Mouse (Mus musculus): Measurements from ENCODE around the gene Mkrn3. TPM values are rescaled to one million over a fixed set of nuclear protein-coding genes. Genes with fewer than 3 reads are reported as not detected.

Mkrn3 gene
- polyA plus RNA-seq, 1 experiment from 2014 or later: 2.6 TPM

DNA sequence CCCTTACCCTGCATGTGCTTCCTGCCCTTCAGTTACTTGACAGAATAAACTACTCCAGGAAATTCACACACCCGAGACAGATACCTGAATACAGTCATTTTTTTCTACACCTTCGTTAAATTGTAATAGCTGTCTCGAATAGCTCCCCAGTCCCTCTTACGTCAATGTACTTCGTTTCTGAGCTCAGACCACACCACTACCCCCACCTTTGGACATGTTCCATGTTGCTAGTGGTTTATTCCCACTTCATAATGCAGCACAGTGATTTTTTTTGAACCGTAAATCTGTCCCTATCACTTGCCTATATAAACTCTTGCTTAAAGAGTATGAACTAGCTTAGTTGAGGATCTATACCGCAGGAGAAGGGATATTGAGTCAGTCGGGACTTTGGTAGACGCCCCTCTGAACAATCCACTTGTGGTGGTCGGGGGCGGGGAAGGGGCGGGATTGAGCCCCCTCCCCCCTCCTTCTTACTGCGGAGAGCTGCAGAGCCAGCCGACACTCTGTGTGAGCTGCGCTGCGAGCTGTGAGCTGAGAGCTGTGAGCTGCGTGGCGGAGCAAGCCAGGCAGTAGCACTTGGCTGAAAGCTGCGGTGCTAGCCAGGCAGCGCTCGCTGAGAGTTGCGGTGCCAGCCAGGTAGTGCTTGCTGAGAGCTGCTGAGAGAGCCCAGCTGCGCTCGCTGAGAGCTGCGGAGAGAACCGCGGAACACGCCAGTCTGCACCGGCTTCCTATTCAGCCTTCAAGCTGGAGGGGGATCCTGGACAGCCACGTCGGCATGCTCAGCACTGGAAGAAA is 43.2 kb downstream of the Mkrn3 start, which contains the start of gene Magel2:
TSS of gene Magel2 (plus strand) at position 501 of the 795 bp plus-strand sequence.
- no peak within 1 kb of the TSS for H3K27ac ChIP-seq (replicated peaks in 1 of 2; ENCODE audit: control insufficient read depth in 1 of 2, insufficient read depth in 1 of 2, low read depth in 2 of 2, low read length in 2 of 2)
- WGBS: 17% methylated on average over 31 of the region's 31 CpGs
- H3K36me3 ChIP-seq (ENCODE audit: control insufficient read depth, insufficient read depth, low read length): no peaks in the 10 kb centered on the region
- peak within 1 kb of the TSS; percentile 70 for H3K4me2 ChIP-seq (ENCODE audit: low read length)
- H3K9me3 ChIP-seq (ENCODE audit: control insufficient read depth, low read length): peaks cover 13% of the 10 kb centered on the region
- H3K9ac ChIP-seq (ENCODE audit: low read length): peak within 1 kb of the TSS; percentile 51
- H3K27me3 ChIP-seq (ENCODE audit: control insufficient read depth, insufficient read depth, low read length): no peaks in the 10 kb centered on the region
- ATAC-seq (ENCODE audit: insufficient number of reproducible peaks, insufficient read depth, low FRiP score, low read depth): peak; percentile 75; the same call in 1 of the 2 replicates
- H3K4me3 ChIP-seq (ENCODE audit: control insufficient read depth in 1 of 2, insufficient read depth in 1 of 2, low read depth in 1 of 2, low read length in 2 of 2): peak within 1 kb of the TSS; percentile 41 to 51
- H3K4me1 ChIP-seq (ENCODE audit: control insufficient read depth in 2 of 2, insufficient read depth in 2 of 2, low read length in 2 of 2): no peaks in the 10 kb centered on the region

DNA sequence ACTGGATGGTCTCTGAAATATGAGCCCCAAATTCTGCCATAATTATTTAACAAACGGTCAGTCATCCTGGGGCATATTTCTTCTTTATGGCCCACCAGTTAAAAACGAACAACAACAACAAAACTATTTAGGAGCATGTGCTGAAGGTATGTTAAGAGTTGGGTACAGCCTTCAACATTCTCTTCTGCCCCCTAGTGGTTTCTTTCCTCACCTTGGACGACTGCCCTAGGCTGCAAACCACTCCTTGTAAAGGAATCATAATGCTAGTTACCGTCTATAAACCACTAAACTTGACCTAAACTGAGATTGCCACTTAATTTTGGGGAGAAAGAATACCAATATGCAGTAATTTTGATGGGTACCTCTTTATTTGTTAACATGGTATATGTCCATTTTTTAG is 44.3 kb downstream of the Mkrn3 start:
- Histone ChIP-seq H3K9me3 (ENCODE audit: control insufficient read depth, low read length) (peaks cover 13% of the 10 kb centered on the region), H3K4me3 (ENCODE audit: control insufficient read depth in 1 of 2, insufficient read depth in 1 of 2, low read depth in 1 of 2, low read length in 2 of 2) (no peak overlapping the region), H3K9ac (ENCODE audit: low read length) (no peak overlapping the region), H3K27me3 (ENCODE audit: control insufficient read depth, insufficient read depth, low read length) (no peaks in the 10 kb centered on the region), H3K36me3 (ENCODE audit: control insufficient read depth, insufficient read depth, low read length) (no peaks in the 10 kb centered on the region), H3K4me1 (ENCODE audit: control insufficient read depth in 2 of 2, insufficient read depth in 2 of 2, low read length in 2 of 2) (no peaks in the 10 kb centered on the region), H3K4me2 (ENCODE audit: low read length) (peak overlapping the region; percentile 70; the same call in 1 of the 2 replicates), H3K27ac (replicated peaks in 1 of 2; ENCODE audit: control insufficient read depth in 1 of 2, insufficient read depth in 1 of 2, low read depth in 2 of 2, low read length in 2 of 2) (no peak overlapping the region)
- ATAC-seq (ENCODE audit: insufficient number of reproducible peaks, insufficient read depth, low FRiP score, low read depth): no peak
- 21% methylated on average over 4 of the region's 4 CpGs for WGBS

Other genes with a start within 250 kb of the Mkrn3 start
- 53.8 and 62.3 TPM in 2 replicates for gene Ndn, start 73.6 kb downstream of the Mkrn3 start, polyA plus RNA-seq (2014; fragmentation: Nextera tagmentation; extraction: Ambion mirVana)
- gene Magel2, start 43.1 kb downstream of the Mkrn3 start, polyA plus RNA-seq (2014; fragmentation: Nextera tagmentation; extraction: Ambion mirVana): 0.20 and 0.66 TPM in 2 replicates
- gene Peg12, start 44.4 kb upstream of the Mkrn3 start, polyA plus RNA-seq (2014; fragmentation: Nextera tagmentation; extraction: Ambion mirVana): 6.5 and 8.8 TPM in 2 replicates

Measured in heart, embryonic 14.5 days (tissue).